Mouse (Mus musculus) c-Kit-negative CD71-positive TER-119-positive erythroid progenitor cells, embryonic 14.5 days (primary cell): ENCODE results near the gene Zdhhc20.
"Not testable (repeated sequence)": the region's sequence is repeated elsewhere in the genome, so short reads cannot be mapped to it uniquely, and the experiment has no call there.

Experiments
- DNase-seq: peaks from one replicate; pipeline ENCODE4 v3.0.0-alpha.2; 2013; ENCODE audit warnings: low read depth, low spot score

Gene Zdhhc20

DNA sequence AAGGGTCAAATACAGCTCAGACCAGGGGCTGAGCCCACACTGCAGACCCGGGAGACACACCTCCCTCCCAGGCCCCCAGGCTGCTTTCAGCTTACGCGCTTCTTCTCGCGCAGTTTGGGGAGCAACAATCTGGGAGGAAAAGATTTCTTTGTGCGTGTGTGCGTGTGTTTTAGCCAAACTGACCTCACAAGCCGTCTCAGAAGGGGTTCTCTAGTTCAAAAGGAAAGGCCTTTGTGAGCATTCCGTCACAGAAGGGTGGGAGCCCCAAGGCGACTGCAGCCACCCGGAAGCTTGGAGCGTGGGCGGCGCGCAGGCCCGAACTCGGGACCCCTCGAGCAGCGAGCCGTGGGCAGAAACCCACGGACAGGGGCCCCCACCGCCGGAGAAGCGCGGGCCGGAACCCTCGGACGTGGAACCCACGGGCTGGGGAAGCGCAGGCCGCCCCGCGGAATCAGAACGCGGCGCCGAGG lies 500 bp downstream of the Zdhhc20 start:
- DNase-seq: no peak

DNA sequence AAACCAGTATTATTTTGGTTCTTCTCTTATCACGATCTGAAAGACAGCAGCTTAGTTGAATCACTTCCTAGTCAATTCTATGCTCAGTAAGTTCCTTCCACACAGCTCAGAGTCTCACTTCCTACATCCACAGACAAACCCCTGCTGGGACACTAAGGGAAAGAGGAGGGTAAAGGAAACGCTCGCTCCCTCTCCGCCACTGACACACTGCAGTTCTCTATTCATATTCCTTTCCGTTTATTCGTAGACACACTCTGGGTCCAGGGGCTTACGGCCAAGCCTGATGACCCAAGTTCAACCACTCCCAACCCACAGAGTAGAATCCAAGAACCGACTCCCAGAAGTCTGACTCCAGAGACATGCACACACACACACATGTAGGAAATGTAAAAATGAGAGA lies 2.9 kb downstream of the Zdhhc20 start:
- DNase-seq: no peak

DNA sequence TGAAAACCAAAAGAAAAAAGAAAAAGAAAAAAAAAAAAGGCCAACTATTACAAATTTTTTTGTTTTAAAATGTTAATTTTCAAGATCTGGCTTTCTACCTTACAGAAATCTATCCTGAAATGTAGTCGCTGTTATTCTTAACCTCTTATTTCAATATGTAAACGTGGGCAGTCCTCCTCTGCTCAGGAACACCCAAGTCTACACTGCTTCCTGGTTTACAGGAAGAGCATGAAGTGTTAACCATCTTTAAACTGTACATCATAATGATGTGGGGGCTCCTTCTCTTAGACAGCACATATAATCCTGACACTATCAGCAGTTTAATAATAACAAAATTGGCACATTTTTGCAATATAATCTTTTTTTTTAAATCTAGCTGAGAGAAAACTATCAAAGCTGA lies 4.0 kb downstream of the Zdhhc20 start:
- DNase-seq: no peak

DNA sequence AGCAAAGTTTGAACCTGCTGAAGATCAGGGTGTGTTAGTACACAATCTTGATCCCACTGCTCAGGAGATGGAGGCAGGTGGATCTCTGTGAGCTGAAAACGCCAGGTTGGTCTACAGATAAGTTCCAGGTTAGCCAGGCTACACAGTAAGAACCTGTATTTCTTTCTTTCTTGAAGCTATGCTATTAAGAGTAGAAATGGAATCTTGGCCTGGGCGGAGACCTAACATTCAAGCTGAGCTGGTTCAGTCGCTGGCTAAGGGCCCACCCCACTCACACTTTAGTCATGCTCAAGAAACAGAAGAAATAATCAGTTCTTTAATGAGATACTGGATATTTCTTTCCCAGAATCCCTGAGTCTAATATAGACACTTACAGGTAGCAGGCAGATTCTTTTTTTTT lies 6.7 kb downstream of the Zdhhc20 start:
- no peak for DNase-seq

DNA sequence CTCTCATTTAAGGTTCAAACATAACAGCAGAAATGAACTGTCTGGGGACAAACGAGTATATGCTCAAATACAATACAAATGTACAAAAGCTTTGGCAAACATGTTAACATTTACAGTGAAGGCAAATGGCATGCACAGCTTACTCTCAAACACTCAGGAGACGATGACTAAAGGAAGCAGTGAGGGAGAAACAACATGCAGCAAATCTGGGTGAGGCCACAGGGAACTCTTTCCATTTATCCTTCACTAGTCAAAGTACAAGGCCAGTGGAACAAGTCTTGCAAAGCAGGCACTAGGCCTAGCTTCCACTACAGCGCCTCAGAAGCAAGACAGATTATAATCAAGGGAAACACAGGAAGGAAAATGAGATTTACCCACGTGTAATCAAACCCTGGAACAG lies 7.4 kb downstream of the Zdhhc20 start:
- DNase-seq: no peak

DNA sequence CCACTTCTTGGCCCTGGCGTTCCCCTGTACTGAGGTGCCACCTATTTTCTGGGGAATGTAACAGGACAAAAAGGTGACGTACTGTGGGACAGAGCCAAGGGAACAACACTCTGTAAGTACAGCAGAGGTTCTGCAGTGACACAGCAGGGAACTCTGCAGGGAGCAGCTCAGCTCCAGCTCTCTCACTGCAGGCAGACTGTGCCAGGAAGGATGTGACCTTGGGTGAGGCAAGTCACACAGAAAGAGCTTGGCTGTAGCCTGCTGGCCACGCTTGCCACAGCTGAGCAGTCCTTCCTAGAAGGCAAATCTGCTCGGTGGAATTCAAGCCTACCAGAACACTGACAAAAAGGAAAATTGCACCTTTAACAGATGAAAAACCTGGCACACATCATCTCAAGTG lies 8.3 kb downstream of the Zdhhc20 start:
- no peak for DNase-seq

DNA sequence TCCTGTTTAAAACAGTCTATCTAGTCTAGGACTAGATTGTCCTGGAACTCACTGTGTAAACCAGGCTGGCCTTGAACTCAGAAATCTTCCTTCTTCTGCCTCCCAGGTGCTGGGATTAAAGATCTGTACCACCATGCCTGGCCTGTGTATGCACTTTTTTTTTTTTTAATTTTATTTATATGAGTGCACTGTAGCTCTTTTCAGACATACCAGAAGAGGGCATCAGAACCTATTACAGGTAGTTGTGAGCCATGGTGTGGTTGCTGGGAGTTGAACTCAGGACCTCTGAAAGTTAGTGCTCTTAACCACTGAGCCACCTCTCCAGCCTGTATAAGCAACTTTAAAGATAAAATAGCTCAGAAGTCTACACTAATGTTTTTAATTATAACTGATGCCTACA lies 9.0 kb downstream of the Zdhhc20 start:
- DNase-seq: no peak

DNA sequence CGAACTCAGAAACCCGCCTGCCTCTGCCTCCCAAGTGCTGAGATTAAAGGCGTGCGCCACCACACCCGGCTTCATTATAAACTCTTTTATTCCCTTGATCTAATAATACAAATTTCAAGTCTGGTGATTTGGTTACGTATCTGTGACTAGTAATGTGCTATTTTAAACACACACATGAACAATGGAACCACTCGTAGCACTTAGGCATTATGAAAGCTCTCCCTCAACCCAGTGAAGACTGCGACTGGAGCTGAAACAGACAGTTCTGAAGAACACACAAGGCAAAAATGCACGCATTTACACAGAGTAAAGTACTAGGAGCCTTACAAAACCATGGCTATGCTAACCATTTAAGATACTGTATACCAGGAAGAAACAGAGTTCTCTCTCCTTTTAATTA lies 12.2 kb downstream of the Zdhhc20 start:
- DNase-seq: no peak

DNA sequence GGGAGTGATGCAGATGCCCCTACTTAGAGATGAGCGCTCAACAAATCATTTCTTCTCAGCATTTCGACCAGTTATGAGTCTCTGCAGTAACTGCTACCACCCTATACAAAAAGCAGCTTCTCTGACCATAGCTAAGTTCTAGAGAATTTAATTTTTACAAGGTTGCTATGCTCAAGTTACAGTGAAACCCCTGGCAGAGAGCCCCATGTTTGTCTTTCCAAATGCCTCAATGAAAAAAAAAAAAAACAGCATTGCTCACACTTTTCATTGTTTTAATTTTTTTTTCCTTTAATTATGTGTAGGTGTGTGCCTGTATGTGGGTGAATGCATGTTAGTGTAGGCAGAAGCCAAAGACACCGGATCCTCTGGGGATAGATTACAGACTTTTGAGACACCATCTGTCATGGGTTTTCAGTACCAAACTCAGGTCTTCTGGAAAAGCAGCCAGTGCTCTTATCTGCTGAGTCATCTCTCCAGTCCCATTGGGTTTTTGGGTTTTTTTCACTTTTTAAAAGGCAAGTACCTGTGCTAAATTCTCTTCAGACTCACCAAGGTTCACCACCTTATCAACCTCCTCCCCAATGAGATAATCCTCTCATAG lies 23.3 kb downstream of the Zdhhc20 start:
- DNase-seq: no peak

DNA sequence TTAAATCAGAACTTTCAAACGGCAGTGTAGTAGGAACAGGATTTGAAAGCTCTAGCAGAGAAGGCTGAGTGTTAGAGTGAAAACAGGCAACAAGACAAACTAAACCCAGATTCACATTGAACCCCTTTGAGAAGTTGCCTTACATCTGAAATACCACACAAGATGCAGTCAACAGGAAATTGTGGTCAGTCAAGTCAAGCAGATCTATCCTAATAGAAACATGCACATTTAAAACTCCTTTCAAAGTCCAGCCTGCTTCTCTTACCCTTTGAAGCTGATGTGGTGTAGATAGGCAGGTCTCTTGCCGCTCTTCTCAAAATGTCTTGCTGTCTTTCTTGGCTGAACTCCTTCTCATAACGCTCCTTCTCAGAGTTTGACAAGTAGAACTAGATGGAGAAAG lies 24.8 kb downstream of the Zdhhc20 start:
- DNase-seq: no peak

DNA sequence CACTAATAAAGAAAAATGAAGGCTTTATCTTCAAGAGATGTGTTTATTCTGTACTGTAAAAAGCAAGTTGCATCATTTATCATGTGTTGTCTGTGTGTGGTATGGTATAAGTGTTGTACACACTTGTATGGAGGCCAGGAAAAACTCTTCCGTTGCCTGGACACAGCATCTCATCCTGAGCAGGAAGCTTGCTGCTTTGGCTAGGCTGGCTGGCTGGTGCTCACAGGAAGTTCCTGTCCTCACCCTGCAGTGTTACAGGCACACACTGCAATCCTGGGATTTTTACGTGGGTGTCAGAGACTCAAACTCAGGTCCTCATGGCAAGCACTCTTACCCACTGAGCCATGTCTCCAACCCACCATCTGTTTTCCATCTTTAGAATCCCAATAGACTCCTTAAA lies 26.9 kb downstream of the Zdhhc20 start:
- DNase-seq: no peak

DNA sequence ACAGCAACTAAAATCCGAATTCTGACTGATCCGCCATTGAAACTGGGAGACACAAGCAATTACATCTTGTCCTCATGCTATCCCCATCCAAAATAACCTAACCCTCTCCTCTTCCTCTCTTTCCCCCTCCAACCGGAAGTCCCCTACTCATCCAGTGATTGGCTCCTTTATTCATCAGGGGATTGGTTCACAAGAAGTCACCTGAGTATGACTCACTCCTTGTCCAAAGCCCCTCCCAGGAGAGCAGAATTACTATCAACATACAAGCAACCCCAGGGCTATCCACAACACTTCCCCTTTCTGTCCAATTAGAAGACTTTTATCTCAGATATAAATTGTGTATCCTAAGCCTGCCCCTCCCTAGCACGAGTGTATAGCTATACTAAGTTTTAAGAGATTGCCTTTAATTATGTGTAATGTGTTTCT lies 28.1 kb downstream of the Zdhhc20 start:
- no peak for DNase-seq

DNA sequence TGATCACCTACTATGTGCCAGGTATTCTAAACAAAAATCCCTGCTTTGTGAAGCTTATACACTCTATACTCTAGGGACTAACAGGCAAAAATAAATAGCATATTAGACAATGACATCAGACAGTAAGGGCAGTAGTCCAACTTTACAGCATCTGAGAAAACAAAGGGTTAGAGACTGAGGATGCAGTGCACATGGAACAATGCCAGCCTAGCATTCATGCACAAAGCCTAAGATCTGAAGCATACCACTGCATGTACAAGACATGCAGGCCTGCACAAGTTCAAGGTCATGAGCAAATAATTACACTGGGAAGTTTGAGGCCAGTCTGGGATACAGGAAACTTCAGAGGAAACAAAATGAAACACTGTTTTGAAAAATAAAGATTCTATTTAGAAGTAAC lies 30.6 kb downstream of the Zdhhc20 start:
- no peak for DNase-seq

DNA sequence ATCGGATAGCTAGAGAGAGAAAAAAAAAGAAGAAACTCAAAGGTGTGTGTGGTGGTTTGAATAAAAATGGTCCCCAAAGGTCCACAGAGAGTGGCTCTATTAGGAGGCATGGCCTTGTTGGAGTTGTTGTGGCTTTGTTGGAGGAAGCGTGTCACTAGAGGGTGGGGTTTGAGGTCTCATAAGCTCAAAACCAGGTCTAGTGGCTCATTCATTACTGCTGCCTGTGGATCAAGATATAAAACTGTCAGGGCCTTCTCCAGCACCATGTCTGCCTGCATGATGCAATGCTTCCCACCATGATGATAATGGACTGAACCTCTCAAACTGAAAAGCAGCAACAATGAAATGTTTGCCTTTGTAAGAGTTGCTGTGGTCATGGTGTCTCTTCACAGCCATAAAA lies 31.5 kb downstream of the Zdhhc20 start:
- DNase-seq: no peak

DNA sequence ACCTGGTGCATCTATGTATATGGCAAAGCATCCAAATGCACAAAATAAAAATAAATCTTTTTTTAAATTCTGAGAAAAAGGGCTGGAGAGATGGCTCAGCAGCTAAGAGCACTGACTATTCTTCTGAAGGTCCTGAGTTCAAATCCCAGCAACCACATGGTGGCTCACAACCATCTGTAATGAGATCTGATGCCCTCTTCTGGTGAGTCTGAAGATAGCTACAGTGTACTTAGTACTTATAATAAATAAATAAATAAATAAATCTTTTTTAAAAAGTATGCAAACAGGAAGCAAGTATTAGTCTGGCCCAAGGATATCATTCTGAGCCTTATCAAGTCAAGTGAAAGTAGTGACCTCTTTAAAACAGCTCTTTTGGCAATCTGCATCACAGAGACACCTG lies 34.0 kb downstream of the Zdhhc20 start:
- not testable (repeated sequence) for DNase-seq

DNA sequence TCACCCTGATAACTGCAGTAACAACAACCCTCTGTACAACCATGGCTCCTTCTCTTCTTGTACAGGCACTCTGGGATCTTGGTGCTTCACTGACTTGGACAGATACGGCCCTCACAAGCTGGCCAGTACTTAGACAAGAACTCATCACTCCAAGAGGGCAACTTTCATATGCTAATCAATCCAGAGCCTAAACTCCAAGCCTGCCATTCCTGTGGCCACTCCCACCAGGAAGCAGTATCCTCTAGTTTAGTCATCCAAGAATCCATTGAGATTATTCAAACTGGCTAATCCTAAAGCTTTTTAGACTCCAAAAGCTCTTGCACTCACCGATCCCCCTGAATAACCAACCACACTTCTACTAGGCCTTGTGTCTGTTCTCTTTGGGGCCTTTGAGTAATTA lies 37.1 kb downstream of the Zdhhc20 start:
- no peak for DNase-seq

DNA sequence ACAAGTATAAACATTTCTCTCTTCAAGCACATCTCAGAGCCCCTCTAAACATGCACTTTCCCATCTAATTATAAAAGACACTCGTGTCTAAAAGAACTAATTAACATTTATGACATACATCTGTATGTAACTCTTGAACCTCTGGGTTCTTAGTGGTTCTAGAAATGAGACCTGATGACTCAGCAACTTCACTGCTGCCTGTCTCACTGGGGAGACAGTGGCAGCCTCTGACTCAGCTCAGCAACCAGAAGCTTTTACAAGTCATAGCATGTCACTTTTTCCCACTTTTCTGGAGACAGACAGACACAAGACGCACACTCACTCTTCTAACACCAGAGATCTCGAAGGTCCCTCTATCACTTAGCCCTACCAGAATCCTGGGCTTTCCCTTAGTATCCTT lies 39.7 kb downstream of the Zdhhc20 start:
- DNase-seq: no peak

DNA sequence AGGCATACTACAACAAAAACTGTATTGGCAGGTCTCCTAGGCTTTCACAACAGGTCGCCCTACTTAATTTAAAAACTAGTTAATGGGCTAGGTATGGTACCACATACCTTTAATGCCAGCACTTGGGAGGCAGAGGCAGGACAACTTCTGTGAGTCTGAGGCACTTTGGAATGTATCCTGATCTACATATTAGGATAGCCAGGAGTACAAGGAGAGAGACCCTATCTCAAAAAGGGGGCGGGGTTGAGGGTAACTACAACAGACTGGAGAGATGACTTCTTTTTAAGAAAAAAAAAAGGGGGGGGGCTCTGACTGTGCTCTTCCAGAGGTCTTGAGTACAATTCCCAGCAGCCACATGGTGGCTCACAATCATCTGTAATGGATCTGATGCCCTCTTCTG lies 41.4 kb downstream of the Zdhhc20 start:
- DNase-seq: no peak

DNA sequence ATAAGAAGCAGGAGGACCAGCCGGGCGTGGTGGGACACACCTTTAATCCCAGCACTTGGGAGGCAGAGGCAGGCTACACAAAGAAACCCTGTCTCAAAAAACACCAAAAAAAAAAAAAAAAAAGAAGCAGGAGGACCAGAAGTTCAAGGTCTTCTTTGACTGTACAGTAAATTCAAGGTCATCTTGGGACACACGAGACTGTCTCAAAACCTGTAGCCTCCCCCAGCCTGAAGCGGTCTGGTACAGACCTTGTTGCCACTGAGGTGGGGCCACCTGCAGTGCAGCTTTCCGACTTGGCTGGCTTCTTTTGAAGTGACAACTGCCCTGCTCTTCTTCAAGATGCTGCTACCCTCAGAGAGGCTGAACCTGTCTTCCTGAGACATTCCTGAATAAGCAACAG lies 42.0 kb downstream of the Zdhhc20 start:
- not testable (repeated sequence) for DNase-seq

DNA sequence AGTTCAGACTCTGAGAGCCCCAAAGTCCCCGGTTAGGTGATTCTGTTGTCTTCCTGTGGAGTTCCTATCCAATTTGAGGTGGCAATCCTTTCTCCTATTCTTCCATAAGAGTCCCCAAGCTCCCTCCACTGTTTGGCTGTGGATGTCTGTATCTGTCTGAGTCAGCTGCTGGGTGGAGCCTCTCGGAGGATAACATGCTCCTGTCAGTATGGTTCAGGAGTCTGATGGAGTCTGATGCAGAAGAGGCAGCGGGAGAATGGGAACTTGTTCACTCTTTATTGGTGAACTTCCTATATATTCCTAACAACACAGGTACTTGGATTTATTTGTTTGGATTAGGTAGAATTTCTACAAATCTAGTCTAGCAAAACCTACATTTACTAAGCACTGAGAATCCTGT lies 45.5 kb downstream of the Zdhhc20 start:
- DNase-seq: no peak

DNA sequence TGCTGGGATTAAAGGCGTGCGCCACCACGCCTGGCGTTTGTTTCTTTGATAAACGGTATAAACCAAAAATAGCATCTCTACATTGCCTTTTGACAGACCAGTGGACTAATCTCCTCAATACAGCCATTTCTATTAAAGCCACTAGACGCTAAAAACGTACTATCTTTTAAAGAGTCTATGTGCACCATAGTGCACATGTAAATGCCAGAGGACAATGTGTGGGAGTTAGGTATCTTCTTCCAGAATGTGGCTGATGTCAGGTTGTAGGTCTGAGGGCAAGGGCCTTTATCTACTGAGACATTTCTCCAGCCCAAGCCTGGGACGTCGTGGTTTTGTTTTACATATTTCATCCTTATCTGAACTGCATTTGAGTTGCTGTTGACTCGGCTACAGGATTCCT lies 54.9 kb downstream of the Zdhhc20 start:
- no peak for DNase-seq

DNA sequence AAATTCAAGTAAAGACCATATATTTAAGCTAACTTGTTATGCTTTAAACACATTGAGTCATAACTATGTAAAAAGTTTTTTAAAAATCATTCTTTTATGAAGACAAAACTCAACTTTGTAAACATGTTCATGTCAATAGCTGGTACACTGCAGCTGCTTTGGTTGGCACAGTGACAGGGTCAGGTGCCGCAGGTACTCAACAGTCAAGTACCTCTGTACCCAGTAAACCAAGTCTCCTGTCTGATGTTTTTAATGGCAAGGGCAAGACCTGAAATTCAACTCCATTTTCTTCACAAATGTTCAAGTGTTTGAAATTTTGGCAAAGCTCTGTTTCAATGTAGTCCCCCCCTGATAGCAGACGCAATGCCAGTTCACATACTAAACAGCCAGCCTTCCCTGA lies 56.5 kb downstream of the Zdhhc20 start:
- DNase-seq: no peak

DNA sequence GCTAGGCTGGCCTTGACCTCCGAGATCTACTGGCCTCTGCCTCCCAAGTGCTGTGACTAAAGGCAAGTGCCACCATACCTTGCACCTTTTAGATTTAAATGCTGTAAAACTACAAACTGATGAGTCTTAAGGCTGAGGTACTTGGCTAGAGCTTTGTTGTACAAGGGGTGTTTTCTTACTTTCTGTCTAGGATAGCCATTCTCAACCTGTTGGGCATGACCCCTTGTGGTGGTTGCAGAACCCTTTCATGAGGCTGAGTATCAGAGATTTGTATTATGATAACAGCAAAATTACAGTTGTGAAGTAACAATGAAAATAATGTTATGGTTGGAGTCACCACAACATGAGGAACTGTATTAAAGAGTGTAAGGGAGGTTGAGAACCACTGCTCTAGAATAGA lies 62.8 kb downstream of the Zdhhc20 start:
- DNase-seq: no peak
